Mouse (Mus musculus) gastrocnemius, adult 18-20 months (tissue): ENCODE measurements around the gene Ank. TPM values are rescaled to one million over a fixed set of nuclear protein-coding genes. Genes with fewer than 3 reads are reported as not detected.

Source experiments
- DNase-seq: peaks from one replicate; pipeline ENCODE4 v3.0.0; 2021; ENCODE audit warnings: low spot score
- total RNA-seq, 2 experiments: library from RNA; stranded (reverse); gene quantifications; 2 replicates each; pipeline ENCODE4 v1.2.3; 2021

Ank gene
- total RNA-seq, 2 experiments from 2014 or later: 128 to 153 TPM

DNA sequence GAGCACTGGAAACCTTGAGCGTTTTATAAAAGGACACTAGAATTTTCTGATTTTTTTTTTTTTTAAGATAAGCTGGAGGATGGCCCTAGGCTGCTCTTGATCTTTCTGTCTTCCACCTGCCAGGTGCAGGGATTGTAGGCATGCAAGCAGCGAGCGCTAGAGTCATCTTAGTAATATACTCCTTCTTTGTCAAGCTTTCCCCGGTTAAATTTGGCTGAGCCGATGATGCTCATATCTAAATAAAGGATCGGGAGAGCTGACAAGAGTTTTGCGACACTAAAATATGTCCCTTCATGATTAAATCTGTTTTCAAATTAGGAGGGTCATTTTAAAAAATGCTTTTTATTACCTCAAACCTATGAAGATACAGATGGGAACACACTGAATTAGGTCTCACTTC is 69.7 kb downstream of the Ank start:
- no peak for DNase-seq

DNA sequence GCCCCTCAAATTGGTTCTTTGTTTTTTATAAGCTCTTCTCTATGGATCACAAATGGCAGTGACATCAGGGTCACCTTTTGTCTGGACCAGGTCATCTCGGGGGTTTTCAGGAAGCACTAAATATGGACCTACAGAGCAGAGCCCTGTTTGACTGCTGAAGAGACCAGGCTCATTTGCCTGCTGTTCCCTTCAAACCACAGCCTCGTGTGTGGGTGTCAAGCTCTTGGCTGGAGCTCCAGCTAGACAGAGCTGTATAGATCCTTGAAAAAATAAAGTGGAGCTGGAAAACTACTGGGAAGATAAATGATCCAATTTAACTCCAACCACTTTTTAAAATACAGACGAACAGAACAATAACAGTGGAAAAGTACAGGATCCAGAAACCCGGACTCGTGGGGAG is 70.3 kb downstream of the Ank start:
- DNase-seq: no peak

DNA sequence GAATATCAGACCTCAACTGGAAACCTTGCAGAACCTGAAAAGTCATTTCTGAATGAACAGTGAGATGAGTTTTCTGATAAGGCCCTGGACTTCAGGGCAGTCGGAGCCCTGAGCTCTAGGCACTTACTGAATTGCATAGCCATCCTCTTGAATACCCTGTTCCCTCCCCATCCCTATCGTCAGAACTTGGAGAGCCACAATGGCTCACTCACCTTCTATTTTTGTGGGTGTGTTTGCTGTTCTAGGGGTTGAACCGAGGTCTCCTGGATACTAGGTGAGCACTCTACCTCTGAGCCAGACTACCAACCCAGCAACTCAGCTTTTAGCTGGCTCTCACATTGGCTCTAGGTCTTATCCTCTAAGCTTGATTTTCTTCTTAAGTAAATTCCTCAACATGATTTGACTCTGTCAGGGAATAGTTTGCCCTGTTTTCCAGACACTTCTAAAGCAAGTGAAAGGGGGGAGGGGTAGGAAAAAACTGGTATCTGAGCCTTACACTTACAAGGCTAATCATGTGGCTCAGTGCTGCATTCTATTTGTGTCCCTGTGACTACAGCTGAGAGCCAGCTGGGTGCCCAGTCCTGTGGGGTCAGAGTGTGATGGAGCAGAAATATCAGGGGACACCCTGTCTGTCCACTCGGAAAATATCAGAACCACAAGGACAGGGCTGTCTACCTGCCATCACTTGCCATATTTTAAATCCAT is 71.2 kb downstream of the Ank start:
- DNase-seq: peak; percentile 82

DNA sequence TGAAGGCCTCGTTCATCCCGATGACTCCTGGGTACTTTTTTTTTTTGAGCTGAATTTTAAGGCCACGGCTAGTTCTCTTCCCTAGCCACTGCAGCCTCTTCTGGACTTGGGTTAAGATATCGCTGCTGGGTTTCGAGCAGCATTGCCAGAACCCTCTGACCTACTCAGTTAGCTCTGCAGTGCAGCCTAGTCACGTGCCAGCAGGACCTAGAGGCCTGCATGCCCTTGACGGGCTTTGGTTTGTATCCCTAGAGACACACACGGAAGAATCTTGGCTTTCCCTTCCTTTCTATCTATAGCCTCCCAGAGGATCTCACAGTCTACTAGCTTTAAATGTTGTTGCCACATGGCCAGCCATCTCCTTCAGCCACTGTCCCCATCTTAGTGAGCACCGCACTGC is 73.3 kb downstream of the Ank start:
- peak; percentile 85 for DNase-seq

DNA sequence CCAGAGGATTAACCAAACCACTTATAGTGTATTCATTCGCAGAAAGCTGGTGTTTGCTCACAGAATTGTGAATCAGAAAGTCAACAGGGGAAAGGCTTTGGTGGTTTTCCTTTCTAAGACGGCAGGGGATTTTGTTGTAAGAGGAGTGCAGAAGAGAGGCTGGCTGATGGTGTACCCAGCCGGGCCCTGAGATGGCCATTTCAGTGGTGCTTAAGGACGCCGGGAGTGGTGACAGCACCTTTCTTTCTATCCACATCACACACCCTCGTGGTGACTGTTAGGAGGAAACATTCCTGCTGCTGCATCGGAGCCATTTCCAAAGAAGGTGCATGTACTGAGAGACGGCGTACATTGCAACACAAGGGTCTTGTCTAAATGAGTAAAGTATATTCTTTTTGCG is 78.7 kb downstream of the Ank start:
- no peak for DNase-seq

- DNase-seq: peak; percentile 60
These were observed 81.6 kb downstream of the Ank start for GRCm38 (mm10) chr15:27548110-27548509.

GRCm38 (mm10) chr15:27549071-27549470 is 82.6 kb downstream of the Ank start:
- no peak for DNase-seq

DNA sequence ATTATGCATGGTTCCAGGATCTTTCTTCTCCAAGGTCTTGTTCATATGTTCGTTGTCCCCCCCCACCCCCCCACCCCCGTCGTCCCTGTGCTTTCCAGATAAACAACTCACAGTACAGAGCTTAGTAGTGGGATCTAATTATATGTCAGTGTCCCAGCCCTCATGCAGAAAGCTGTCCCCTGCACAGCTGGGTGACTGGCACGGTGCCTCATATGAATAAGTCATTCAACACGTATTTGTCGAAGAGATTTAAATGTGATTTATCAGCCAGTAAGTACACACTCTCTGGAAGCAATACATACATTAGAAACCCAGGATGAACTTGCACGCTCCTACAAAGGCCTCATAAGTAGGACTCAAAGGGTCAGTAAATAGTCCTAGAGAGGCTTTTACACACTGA is 83.4 kb downstream of the Ank start:
- DNase-seq: no peak

GRCm38 (mm10) chr15:27550358-27550992 is 84.0 kb downstream of the Ank start:
- DNase-seq: no peak

DNA sequence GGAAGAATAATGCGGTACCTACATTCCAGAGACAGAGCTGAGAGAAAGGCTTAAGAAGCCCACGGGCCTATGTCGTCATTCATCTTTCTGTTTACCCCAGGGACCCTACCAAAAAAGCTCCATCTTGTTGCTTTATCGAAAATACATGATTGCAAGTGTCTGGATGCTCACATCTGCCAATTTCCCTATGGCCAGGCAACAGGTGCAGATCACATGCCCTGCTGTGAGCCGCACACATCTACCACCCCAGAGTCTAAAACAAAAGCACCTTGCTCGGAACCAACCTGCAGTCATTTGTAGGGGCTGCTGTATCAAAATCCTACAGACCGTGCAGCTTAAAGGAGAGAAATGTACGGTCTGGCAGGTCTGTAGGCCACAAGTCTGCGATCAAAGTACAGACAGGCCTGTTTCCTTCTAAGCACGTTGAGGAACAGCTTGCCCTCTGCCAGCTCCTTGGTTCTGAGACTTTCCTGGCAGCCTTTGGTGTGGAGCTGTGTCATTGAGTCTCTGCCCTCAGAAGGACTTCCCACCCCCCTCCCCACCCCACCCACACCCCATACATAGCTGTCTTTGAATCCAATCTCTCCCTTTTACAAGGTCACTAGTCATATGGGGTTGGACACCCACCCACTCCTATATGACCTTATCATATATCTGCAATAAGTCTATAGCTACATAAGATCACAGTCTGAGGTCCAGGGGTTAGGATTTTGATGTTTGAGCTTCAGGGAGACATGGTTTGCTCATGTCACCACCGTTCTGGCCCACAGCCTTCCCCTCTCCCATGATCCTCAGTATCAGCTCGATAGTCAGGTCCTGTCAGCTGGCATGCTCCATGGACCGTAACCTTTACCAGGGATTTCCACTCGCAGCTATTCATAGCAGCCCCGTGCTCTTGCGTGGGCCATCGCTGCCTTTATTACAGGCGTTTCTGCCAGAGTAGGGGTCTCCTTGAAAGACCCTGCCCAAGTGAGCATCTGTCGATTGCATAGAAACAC is 84.9 kb downstream of the Ank start:
- DNase-seq: peak; percentile 56

DNA sequence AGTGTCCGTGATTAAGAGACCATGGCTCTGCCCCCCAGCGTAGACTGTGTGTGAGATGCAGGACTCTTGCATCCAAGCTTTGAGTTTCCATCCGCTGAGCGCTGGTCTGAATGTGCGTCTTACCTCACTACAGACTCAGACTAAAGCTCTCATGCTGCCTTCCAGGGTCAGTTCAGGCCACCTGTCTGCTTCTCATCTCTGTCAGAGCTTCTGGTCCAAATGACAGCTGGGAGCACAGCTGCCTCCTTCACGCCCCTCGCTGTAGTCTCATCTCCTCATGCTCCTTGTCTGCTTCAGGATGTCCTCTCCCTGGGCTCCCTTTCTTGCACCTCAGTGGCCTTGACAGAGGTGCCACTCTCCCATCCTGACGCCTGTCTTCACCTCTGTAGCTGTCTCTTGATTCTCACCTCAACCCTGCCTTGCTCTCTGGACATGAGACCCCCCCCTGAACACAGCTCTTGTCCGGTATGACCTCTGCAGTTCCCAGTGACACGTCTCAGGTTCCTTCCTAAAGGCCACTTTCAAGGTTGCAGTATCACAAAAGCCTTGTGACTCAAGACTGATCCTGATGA is 85.7 kb downstream of the Ank start:
- peak; percentile 45 for DNase-seq

GRCm38 (mm10) chr15:27553554-27553953 is 87.1 kb downstream of the Ank start:
- no peak for DNase-seq

DNA sequence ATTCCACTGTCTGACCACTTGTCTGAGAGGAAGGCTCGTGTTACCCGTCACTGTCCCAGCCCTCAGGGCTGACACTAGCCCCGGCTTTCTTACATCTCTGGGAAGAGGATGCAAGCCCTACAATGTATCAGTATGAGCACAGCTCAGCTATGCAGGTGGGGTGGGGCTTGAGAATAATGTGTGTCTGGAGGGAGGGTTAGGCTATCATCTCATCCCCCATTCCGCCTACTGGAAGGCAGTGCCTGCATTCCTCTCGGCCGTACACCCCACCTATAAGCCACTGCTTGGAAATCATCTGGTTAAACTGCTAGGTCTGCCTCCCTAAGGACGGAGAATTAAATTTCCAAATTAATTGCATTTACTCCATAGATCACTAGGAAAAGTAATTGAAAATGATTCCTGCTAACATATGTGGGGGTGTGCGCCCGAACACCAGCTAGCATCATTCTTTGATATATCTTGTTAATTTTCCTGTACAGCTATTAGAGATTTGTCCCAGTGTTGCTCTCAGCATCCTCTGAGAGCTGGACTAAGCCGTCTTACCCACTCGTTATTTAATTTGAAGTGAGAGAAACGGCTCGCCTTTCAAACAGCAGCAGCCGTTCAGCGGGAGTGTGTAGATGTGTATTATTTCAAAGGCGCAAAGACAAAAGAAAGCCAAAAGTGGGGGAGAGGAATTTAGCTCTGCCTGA is 92.1 kb downstream of the Ank start:
- no peak for DNase-seq

- DNase-seq: no peak
These were observed 93.8 kb downstream of the Ank start for GRCm38 (mm10) chr15:27560315-27560714.

DNA sequence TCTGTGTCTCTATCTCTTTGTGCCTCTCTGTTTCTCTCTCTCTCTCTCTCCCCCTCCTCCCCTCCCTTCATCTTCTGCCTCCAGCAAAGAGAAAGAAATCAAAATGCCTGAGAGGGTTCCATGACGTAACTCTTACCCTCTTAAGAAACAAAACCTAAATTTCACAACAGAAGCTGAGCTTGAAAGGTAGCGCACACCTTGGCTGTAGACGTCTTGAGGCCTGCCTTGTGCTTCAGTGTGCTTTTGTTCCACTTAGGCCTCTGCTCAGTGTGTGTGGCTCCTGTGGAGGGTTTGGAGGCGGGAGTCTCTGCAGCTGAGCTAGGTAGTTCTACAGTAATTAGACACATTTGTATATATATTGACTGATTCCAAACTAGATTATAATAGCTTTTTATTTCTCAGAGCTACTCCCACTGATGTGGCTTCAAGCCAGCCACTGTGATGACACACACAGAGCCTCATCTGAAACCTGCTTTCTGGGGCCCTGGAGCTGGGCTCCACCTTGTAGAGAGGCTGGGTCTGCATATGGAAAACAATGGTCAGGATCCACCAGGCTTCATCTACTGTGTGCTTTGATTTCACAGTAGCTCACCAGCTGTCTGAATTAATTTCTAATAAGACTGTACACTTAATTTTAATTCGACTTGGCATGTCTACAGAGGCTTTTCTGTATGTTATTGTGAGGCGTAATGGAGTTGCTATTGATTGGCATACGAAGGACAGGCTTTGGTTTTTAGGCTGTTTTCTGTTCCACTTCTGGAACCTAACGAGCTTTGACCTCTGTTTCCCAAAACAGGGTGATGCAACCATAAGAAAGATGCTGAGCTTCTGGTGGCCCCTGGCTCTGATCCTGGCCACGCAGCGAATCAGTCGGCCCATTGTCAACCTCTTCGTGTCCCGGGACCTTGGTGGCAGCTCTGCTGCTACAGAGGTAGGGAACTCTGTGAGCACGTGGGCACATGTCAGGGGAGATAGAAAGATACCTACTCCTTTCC is 97.9 kb downstream of the Ank start:
- no peak for DNase-seq

DNA sequence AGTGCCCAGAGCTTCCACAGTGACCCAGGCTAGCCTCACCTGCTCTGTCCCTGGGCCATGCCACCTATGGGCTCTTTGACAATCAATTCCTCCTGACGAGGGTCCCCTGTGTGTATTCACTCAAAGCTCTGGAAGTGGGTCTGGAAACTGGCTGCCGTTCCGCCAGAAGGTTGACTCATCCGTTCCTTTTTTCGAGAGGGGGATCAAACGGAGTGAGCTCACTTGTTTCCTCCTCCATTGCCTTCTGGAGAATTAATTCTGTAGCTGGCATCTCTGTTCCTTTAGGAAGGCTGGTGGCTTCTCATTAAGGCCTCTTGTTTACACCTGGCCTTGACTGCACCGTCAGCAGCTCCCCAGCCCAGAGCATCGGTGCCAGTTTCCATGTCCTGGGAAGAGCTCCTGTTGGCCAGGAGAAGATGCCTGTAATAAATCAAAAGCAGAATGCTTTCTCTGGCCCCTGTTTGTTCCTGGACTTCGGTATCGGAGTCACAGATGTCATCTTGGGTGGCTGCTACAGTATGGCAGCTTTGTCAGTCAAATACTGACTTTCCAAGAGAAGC is 99.2 kb downstream of the Ank start:
- peak; percentile 49 for DNase-seq

- DNase-seq: no peak
These were observed 100.9 kb downstream of the Ank start for GRCm38 (mm10) chr15:27567356-27567755.

DNA sequence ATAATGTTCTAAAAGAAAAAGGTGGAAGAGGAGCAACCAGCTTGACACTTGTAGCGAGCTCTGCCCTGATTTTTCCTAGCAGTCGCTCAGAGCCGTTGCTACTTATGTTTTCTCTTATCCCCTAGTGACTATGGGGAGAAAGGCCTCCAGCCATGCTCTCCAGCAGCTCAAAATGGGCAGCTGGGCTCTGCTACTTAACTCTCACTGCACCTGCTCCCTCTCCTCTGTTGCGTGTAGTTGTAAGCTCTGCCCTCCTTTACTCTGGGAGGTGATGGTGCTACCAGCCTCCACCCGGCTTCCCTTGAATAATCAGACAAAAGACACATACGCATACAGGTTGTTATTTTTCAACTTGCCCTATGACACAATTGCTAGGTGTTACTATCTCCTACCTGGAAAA is 101.9 kb downstream of the Ank start:
- DNase-seq: no peak

DNA sequence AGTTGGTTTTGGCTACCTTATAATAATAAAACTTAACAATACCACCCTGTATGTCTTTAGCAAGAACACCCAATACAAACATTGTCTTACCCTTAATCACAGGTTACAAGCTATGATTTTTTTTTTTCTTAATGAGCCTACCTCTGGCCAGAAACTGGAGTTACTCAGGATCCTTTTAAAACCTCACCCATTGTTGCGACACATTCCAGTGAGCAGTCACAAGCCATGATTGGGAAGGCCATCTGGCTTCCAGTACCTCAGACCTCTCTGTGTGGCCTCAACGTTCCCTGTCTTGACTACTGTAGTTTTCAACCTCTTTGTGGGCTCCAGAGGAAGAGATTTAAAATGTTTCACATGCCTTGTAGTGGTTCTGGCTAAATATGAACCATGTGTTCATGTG is 103.4 kb downstream of the Ank start:
- no peak for DNase-seq

GRCm38 (mm10) chr15:27570385-27570784 is 103.9 kb downstream of the Ank start:
- DNase-seq: peak; percentile 32
